Mouse (Mus musculus): ENCODE measurements around the gene Rpl7l1.

DNA sequence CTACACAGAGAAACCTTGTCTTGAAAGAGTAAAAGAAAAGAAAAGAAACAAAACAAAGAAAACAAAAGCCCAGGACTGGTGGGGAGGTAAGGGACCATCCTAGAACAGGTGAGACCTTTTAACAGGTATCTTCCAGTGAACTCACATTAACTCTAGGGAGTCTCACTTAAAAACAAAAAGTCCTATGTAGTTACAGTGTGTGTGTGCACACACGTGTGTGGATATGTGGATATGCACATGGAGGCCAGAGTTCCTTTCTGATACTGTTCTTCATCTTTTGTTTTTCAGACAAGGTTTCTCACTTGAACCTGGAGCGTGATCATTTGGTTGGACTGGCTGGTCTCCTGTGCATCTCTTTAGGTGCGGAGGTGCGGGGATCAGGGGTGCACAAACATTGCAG is 31.9 kb downstream of the Rpl7l1 start:
- TF ChIP-seq CTCF (IDR thresholded peaks at IDR 0.05; ENCODE audit: low read depth) = no peak
- TF ChIP-seq EP300 (IDR thresholded peaks at IDR 0.05; ENCODE audit: low read depth) = no peak

All from liver, embryonic 14.5 days (tissue).